7 mouse cellular contexts compared by ENCODE assay signal in the genomic region with DNA sequence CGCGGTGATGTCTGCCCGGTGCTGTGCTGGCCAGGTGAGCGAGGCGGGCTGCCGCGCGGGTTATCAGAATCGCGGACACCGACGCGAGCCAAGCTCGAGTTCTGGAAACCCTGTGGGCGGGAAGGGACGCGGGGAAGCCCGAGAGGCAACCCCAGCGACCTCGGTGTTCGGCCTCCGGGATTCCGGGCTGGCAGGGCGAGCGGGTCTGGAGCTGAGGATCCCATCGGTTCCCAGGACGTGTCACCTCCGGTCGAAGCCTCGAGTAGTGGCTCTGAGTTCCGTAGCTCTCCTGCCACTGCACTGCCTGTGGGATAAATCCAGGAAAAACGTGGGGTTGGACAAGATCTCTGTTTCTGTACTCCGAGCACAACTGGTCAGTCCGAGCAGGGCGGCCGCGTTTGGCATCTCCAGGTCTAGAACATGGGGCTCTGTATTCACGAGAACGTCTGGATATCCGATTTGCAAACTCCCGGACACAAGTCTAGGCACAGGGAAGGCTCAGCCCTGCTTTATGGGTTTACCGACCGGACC. TPM values are rescaled to one million over a fixed set of nuclear protein-coding genes. Genes with fewer than 3 reads are reported as not detected.
DNase-seq lines count a peak whose midpoint lies in the region; ATAC-seq and TF ChIP-seq lines count a peak whose summit lies in the region.

No protein-coding gene starts in this region.

- no peaks in the 10 kb centered on the region for H3K36me3 ChIP-seq in lung, embryonic 14.5 days (ENCODE audit: insufficient read depth)
- peaks cover 15% of the 10 kb centered on the region for H3K36me3 ChIP-seq in liver, embryonic 15.5 days (replicated peaks)

- peak overlapping the region; percentile 96 for H3K4me2 ChIP-seq in lung, embryonic 14.5 days
- H3K4me2 ChIP-seq in liver, embryonic 15.5 days = peak overlapping the region; percentile 97

- ATAC-seq in lung, embryonic 14.5 days (ENCODE audit: insufficient read depth) = peak; percentile 52
- peak; percentile 2; the same call in 1 of the 2 replicates for ATAC-seq in common myeloid progenitor, adult 5-6 weeks (replicated peaks; ENCODE audit: low read depth, poor library complexity, severe bottlenecking)
- peak; percentile 78 for ATAC-seq in liver, embryonic 15.5 days (ENCODE audit: insufficient read depth)

- no peaks in the 10 kb centered on the region for H3K27me3 ChIP-seq in lung, embryonic 14.5 days (ENCODE audit: insufficient read depth, low read length)
- H3K27me3 ChIP-seq in liver, embryonic 15.5 days = no peaks in the 10 kb centered on the region

- H3K9me3 ChIP-seq in lung, embryonic 14.5 days (ENCODE audit: low read depth, low read length) = no peaks in the 10 kb centered on the region
- no peaks in the 10 kb centered on the region for H3K9me3 ChIP-seq in liver, embryonic 15.5 days (replicated peaks)

- TF ChIP-seq CTCF in lung, embryonic 14.5 days (IDR thresholded peaks at IDR 0.05; ENCODE audit: low read depth) = no peak

- peak overlapping the region; percentile 72 for H3K9ac ChIP-seq in lung, embryonic 14.5 days
- H3K9ac ChIP-seq in liver, embryonic 15.5 days = peak overlapping the region; percentile 87

- peak; percentile 66 for DNase-seq in lung, embryonic 14.5 days
- DNase-seq in lung, postnatal 14 days = no peak
- DNase-seq in forelimb bud, embryonic 11.5 days (ENCODE audit: low read depth, low spot score) = peak; percentile 40
- no peak for DNase-seq in yolk sac, embryonic 10.5 days (ENCODE audit: low spot score)
- DNase-seq in spleen, adult 18-20 months = no peak

- H3K4me1 ChIP-seq in lung, embryonic 14.5 days (ENCODE audit: insufficient read depth) = peaks cover 8% of the 10 kb centered on the region; the same call in 1 of the 2 replicates
- peaks cover 50% of the 10 kb centered on the region for H3K4me1 ChIP-seq in liver, embryonic 15.5 days (replicated peaks)

- peak overlapping the region; percentile 83 for H3K4me3 ChIP-seq in lung, embryonic 14.5 days (ENCODE audit: low read depth, low read length)
- peak overlapping the region; percentile 95 for H3K4me3 ChIP-seq in liver, embryonic 15.5 days (replicated peaks)

- H3K27ac ChIP-seq in lung, embryonic 14.5 days (ENCODE audit: low read depth) = peak overlapping the region; percentile 98
- peak overlapping the region; percentile 96 for H3K27ac ChIP-seq in liver, embryonic 15.5 days (replicated peaks)

- WGBS in lung, embryonic 14.5 days = under 1% methylated on average over 43 of the region's 43 CpGs
- WGBS in liver, embryonic 15.5 days (ENCODE audit: insufficient replicate concordance) = under 1% methylated on average over 43 of the region's 43 CpGs

RNA-seq across cellular contexts. Expression of a gene that starts 0.4 kb away (rescaled TPM):
- 22.0 and 22.5 TPM in 2 replicates for polyA plus RNA-seq in lung, embryonic 14.5 days (2014; fragmentation: Nextera tagmentation; extraction: Ambion mirVana)
- 11.3 and 15.5 TPM in 2 replicates for total RNA-seq in common myeloid progenitor, adult 5-6 weeks (2017)
- 17.3 and 20.1 TPM in 2 replicates for polyA plus RNA-seq in liver, embryonic 15.5 days (2015; fragmentation: Nextera tagmentation; extraction: Ambion mirVana)

RNA-seq across cellular contexts. Expression of a gene that starts 35.3 kb away (rescaled TPM):
- not detected in 2 replicates for polyA plus RNA-seq in lung, embryonic 14.5 days (2014; fragmentation: Nextera tagmentation; extraction: Ambion mirVana)
- total RNA-seq in common myeloid progenitor, adult 5-6 weeks (2017) = not detected in 2 replicates
- polyA plus RNA-seq in liver, embryonic 15.5 days (2015; fragmentation: Nextera tagmentation; extraction: Ambion mirVana) = not detected in 2 replicates

Comparison
In these comparisons a context has a peak if more than half of its experiments do, and no peak if none do; other contexts are left out.
1. DNase-seq: peak in lung, embryonic 14.5 days (single experiment) and forelimb bud, embryonic 11.5 days (single experiment); none in lung, postnatal 14 days (single experiment), yolk sac, embryonic 10.5 days (single experiment) and spleen, adult 18-20 months (0 of 2).
2. ATAC-seq: peak in every context shown above with its lines; median percentile 78 in liver, embryonic 15.5 days; 52 in lung, embryonic 14.5 days; 2 in common myeloid progenitor, adult 5-6 weeks.